Mouse (Mus musculus) embryonic facial prominence, embryonic 11.5 days (tissue): ENCODE measurements around the gene Rassf3. TPM values are rescaled to one million over a fixed set of nuclear protein-coding genes. Genes with fewer than 3 reads are reported as not detected.
A peak's percentile ranks its signal among the peaks of the same experiment; 100 is the strongest.

Experiments
- ATAC-seq: fragments of 200-750 bp; cut with Nextera tagmentation; replicated peaks from 2 replicates; pipeline ENCODE4 v1.8.0; 2017; ENCODE audit warnings: low read depth; ENCODE audit not compliant: insufficient number of reproducible peaks, low FRiP score, low TSS enrichment
- DNase-seq: peaks from one replicate; pipeline ENCODE4 v3.0.0-alpha.2; 2015; ENCODE audit warnings: low spot score
- H3K27ac ChIP-seq: fragments of 300-500 bp; sonication (generic); replicated peaks from 2 replicates; pipeline ENCODE4 v1.5.1; 2014; ENCODE audit warnings: mild to moderate bottlenecking, low read depth, low read length, control low read depth
- H3K27me3 ChIP-seq: fragments of 300-500 bp; sonication (generic); 2 replicates; pipeline ENCODE4 v1.6.1; 2014; ENCODE audit warnings: mild to moderate bottlenecking, low read length, moderate library complexity, mixed read lengths; ENCODE audit not compliant: control insufficient read depth, insufficient read depth
- H3K36me3 ChIP-seq: fragments of 300-500 bp; sonication (generic); replicated peaks from 2 replicates; pipeline ENCODE4 v1.6.1; 2014; ENCODE audit warnings: low read depth, mild to moderate bottlenecking, low read length, moderate library complexity, mixed read lengths; ENCODE audit not compliant: control insufficient read depth, insufficient read depth
- H3K4me1 ChIP-seq: fragments of 300-500 bp; sonication (generic); 2 replicates; pipeline ENCODE4 v1.6.1; 2014; ENCODE audit warnings: low read length, mixed read lengths; ENCODE audit not compliant: control insufficient read depth, insufficient read depth
- H3K4me2 ChIP-seq: fragments of 300-500 bp; sonication (generic); 2 replicates; pipeline ENCODE4 v1.6.1; 2014; ENCODE audit warnings: low read depth, mild to moderate bottlenecking, control low read depth, low read length, moderate library complexity
- H3K4me3 ChIP-seq: fragments of 300-500 bp; sonication (generic); 2 replicates; pipeline ENCODE4 v1.5.1; 2014; ENCODE audit warnings: low read depth, low read length, control low read depth
- H3K9ac ChIP-seq: fragments of 300-500 bp; sonication (generic); replicated peaks from 2 replicates; pipeline ENCODE4 v1.6.1; 2014; ENCODE audit warnings: mild to moderate bottlenecking, control low read depth, low read length
- H3K9me3 ChIP-seq: fragments of 300-500 bp; sonication (generic); replicated peaks from 2 replicates; pipeline ENCODE4 v1.6.1; 2016; ENCODE audit warnings: mild to moderate bottlenecking, low read length, inconsistent platforms, mixed read lengths; ENCODE audit not compliant: control insufficient read depth
- WGBS: fragments of 180-500 bp; shearing (Covaris S2); extraction: QIAGEN DNeasy Blood & Tissue Kit; methylation state at CpG from one replicate; pipeline ENCODE4 v1.1.7; 2014; 5-methylcytosine and 5-hydroxymethylcytosine counted together
- polyA plus RNA-seq: library from polyadenylated mRNA; unstranded; fragments of >200 nt; fragmentation: Nextera tagmentation; extraction: Ambion mirVana; gene quantifications from 2 replicates; pipeline ENCODE4 v1.2.1, GENCODE M21; 2014

Gene Rassf3
- polyA plus RNA-seq, 1 experiment from 2014 or later = 21.4 TPM

GRCm38 (mm10) chr10:121429981-121430682 is 46.0 kb downstream of the Rassf3 start:
- Histone ChIP-seq H3K36me3 (no peaks in the 10 kb centered on the region), H3K9ac (peak overlapping the region; percentile 54), H3K4me1 (peaks cover 22% of the 10 kb centered on the region), H3K4me3 (no peak overlapping the region), H3K27ac (peak overlapping the region; percentile 70), H3K4me2 (peak overlapping the region; percentile 33), H3K9me3 (no peaks in the 10 kb centered on the region), H3K27me3 (no peaks in the 10 kb centered on the region)
- ATAC-seq (peak; percentile 11; the same call in 1 of the 2 replicates), DNase-seq (no peak)
- 17% methylated on average over 14 of the region's 14 CpGs for WGBS

- Histone ChIP-seq H3K4me2 (peak overlapping the region; percentile 33; the same call in 1 of the 2 replicates), H3K27ac (peak overlapping the region; percentile 70), H3K27me3 (no peaks in the 10 kb centered on the region), H3K4me3 (no peak overlapping the region), H3K36me3 (no peaks in the 10 kb centered on the region), H3K9ac (peak overlapping the region; percentile 54), H3K9me3 (no peaks in the 10 kb centered on the region), H3K4me1 (peaks cover 20% of the 10 kb centered on the region)
- ATAC-seq (no peak), DNase-seq (peak; percentile 31)
- 42% methylated on average over 8 of the region's 8 CpGs for WGBS
These were observed 46.6 kb downstream of the Rassf3 start for GRCm38 (mm10) chr10:121429581-121429980.

- DNase-seq (peak; percentile 52), ATAC-seq (peak; percentile 57; the same call in 1 of the 2 replicates)
- peaks cover 17% of the 10 kb centered on the region for H3K4me1 ChIP-seq
- no peaks in the 10 kb centered on the region for H3K9me3 ChIP-seq
- H3K27me3 ChIP-seq = no peaks in the 10 kb centered on the region
- H3K4me3 ChIP-seq = no peak overlapping the region
- H3K27ac ChIP-seq = peak overlapping the region; percentile 70; the same call in 1 of the 2 replicates
- H3K9ac ChIP-seq = no peak overlapping the region
- no peaks in the 10 kb centered on the region for H3K36me3 ChIP-seq
- 30% methylated on average over 2 of the region's 2 CpGs for WGBS
- no peak overlapping the region for H3K4me2 ChIP-seq
These were observed 47.1 kb downstream of the Rassf3 start for GRCm38 (mm10) chr10:121429089-121429488.

- no peaks in the 10 kb centered on the region for H3K27me3 ChIP-seq
- no peak overlapping the region for H3K4me2 ChIP-seq
- no peaks in the 10 kb centered on the region for H3K36me3 ChIP-seq
- no peaks in the 10 kb centered on the region for H3K9me3 ChIP-seq
- no peak overlapping the region for H3K9ac ChIP-seq
- H3K4me3 ChIP-seq = no peak overlapping the region
- ATAC-seq (no peak), DNase-seq (no peak)
- peaks cover 17% of the 10 kb centered on the region for H3K4me1 ChIP-seq
- H3K27ac ChIP-seq = no peak overlapping the region
- 83% methylated on average over 15 of the region's 15 CpGs for WGBS
These were observed 48.0 kb downstream of the Rassf3 start for GRCm38 (mm10) chr10:121428011-121428711.

GRCm38 (mm10) chr10:121427136-121427535 is 49.0 kb downstream of the Rassf3 start:
- Histone ChIP-seq H3K4me1 (peaks cover 17% of the 10 kb centered on the region), H3K9ac (no peak overlapping the region), H3K27ac (no peak overlapping the region)

GRCm38 (mm10) chr10:121426458-121427070 is 49.6 kb downstream of the Rassf3 start:
- Histone ChIP-seq H3K9ac (no peak overlapping the region), H3K4me2 (no peak overlapping the region), H3K4me1 (peaks cover 17% of the 10 kb centered on the region), H3K9me3 (no peaks in the 10 kb centered on the region), H3K27ac (no peak overlapping the region), H3K27me3 (no peaks in the 10 kb centered on the region), H3K36me3 (no peaks in the 10 kb centered on the region), H3K4me3 (no peak overlapping the region)
- ATAC-seq (no peak), DNase-seq (no peak)
- 40% methylated on average over 5 of the region's 5 CpGs for WGBS

More at GRCm38 (mm10) chr10:121427136-121427535, 49.0 kb downstream of the Rassf3 start:
- no peaks in the 10 kb centered on the region for H3K9me3 ChIP-seq
- H3K4me2 ChIP-seq = no peak overlapping the region
- WGBS = 59% methylated on average over 5 of the region's 5 CpGs
- H3K27me3 ChIP-seq = no peaks in the 10 kb centered on the region
- H3K36me3 ChIP-seq = no peaks in the 10 kb centered on the region
- H3K4me3 ChIP-seq = no peak overlapping the region
- peak; percentile 33 for DNase-seq
- no peak for ATAC-seq

GRCm38 (mm10) chr10:121425506-121426025 is 50.6 kb downstream of the Rassf3 start:
- no peaks in the 10 kb centered on the region for H3K27me3 ChIP-seq
- no peak for DNase-seq
- H3K9ac ChIP-seq = no peak overlapping the region
- no peaks in the 10 kb centered on the region for H3K9me3 ChIP-seq
- 77% methylated on average over 14 of the region's 14 CpGs for WGBS
- H3K4me1 ChIP-seq = peaks cover 14% of the 10 kb centered on the region
- H3K4me3 ChIP-seq = no peak overlapping the region
- no peak for ATAC-seq
- no peaks in the 10 kb centered on the region for H3K36me3 ChIP-seq
- H3K4me2 ChIP-seq = no peak overlapping the region
- H3K27ac ChIP-seq = no peak overlapping the region
